Mouse (Mus musculus): ENCODE data around the gene Zfp472. TPM values are rescaled to one million over a fixed set of nuclear protein-coding genes. Genes with fewer than 3 reads are reported as not detected.

The Zfp472 gene
- polyA plus RNA-seq, 1 experiment from 2014 or later = 10.7 TPM

Other genes starting within 250 kb of the Zfp472 start
- 38.6 and 45.4 TPM in 2 replicates for gene Zfp871, start 177.5 kb upstream of the Zfp472 start, polyA plus RNA-seq (2016; fragmentation: Nextera tagmentation; extraction: Ambion mirVana)
- 26.1 and 33.1 TPM in 2 replicates for gene Zfp811, start 155.9 kb upstream of the Zfp472 start, polyA plus RNA-seq (2016; fragmentation: Nextera tagmentation; extraction: Ambion mirVana)
- gene Zfp799, start 135.6 kb upstream of the Zfp472 start, polyA plus RNA-seq (2016; fragmentation: Nextera tagmentation; extraction: Ambion mirVana) = 12.9 and 14.5 TPM in 2 replicates
- 6.9 and 7.4 TPM in 2 replicates for gene Zfp870, start 74.2 kb upstream of the Zfp472 start, polyA plus RNA-seq (2016; fragmentation: Nextera tagmentation; extraction: Ambion mirVana)
- gene Cyp4f14, start 48.5 kb upstream of the Zfp472 start, polyA plus RNA-seq (2016; fragmentation: Nextera tagmentation; extraction: Ambion mirVana) = not detected in 2 replicates
- gene Cyp4f13, start 18.4 kb upstream of the Zfp472 start, polyA plus RNA-seq (2016; fragmentation: Nextera tagmentation; extraction: Ambion mirVana) = 3.5 and 4.3 TPM in 2 replicates
- gene Zfp952, start 27.3 kb downstream of the Zfp472 start, polyA plus RNA-seq (2016; fragmentation: Nextera tagmentation; extraction: Ambion mirVana) = 13.2 and 13.9 TPM in 2 replicates
- 12.6 and 16.2 TPM in 2 replicates for gene Zfp763, start 67.6 kb downstream of the Zfp472 start, polyA plus RNA-seq (2016; fragmentation: Nextera tagmentation; extraction: Ambion mirVana)
- not detected in 2 replicates for gene 4921501E09Rik, start 102.2 kb downstream of the Zfp472 start, polyA plus RNA-seq (2016; fragmentation: Nextera tagmentation; extraction: Ambion mirVana)
- 6.8 and 8.0 TPM in 2 replicates for gene Zfp563, start 123.5 kb downstream of the Zfp472 start, polyA plus RNA-seq (2016; fragmentation: Nextera tagmentation; extraction: Ambion mirVana)
- 0.04 TPM in 1 of 2 replicates, not detected in the other for gene Morc2b, start 173.9 kb downstream of the Zfp472 start, polyA plus RNA-seq (2016; fragmentation: Nextera tagmentation; extraction: Ambion mirVana)
- not detected in 2 replicates for gene Olfr55, start 202.6 kb downstream of the Zfp472 start, polyA plus RNA-seq (2016; fragmentation: Nextera tagmentation; extraction: Ambion mirVana)
- not detected in 2 replicates for gene Olfr239, start 225.5 kb downstream of the Zfp472 start, polyA plus RNA-seq (2016; fragmentation: Nextera tagmentation; extraction: Ambion mirVana)

Measured in hindbrain, embryonic 10.5 days (tissue).